Mouse (Mus musculus): ENCODE measurements at regions not wholly inside any gene's neighbourhood (a gene's known extent, or its start where the extent isn't known, plus 50 kb on each side); places are given as distances from the start of the nearest gene placed in this dataset.
"Not testable (repeated sequence)": the region's sequence is repeated elsewhere in the genome, so short reads cannot be mapped to it uniquely, and the experiment has no call there.

- peak; percentile 36; the same call in 1 of the 2 replicates for ATAC-seq (ENCODE audit: low FRiP score)
- no peak overlapping the region for H3K9ac ChIP-seq
- H3K27me3 ChIP-seq: no peaks in the 10 kb centered on the region
- H3K4me2 ChIP-seq: no peak overlapping the region
- WGBS: 55% methylated on average over 2 of the region's 2 CpGs
- H3K9me3 ChIP-seq: no peaks in the 10 kb centered on the region
- no peak overlapping the region for H3K27ac ChIP-seq
- no peaks in the 10 kb centered on the region for H3K4me1 ChIP-seq
- H3K4me3 ChIP-seq (replicated peaks): no peak overlapping the region
- no peaks in the 10 kb centered on the region for H3K36me3 ChIP-seq (replicated peaks)
These were observed 221.3 kb downstream of the Prdm13 start for GRCm38 (mm10) chr4:21464456-21464855.

GRCm38 (mm10) chr4:21441274-21441673 lies 244.5 kb downstream of the Prdm13 start:
- no peaks in the 10 kb centered on the region for H3K9me3 ChIP-seq
- ATAC-seq (ENCODE audit: low FRiP score): no peak

GRCm38 (mm10) chr4:21436710-21437109 lies 249.1 kb downstream of the Prdm13 start:
- H3K9ac ChIP-seq: no peak overlapping the region
- no peaks in the 10 kb centered on the region for H3K9me3 ChIP-seq
- H3K4me1 ChIP-seq: no peaks in the 10 kb centered on the region
- no peak overlapping the region for H3K4me2 ChIP-seq
- no peak for ATAC-seq (ENCODE audit: low FRiP score)
- no peaks in the 10 kb centered on the region for H3K27me3 ChIP-seq
- no peak overlapping the region for H3K27ac ChIP-seq
- H3K4me3 ChIP-seq (replicated peaks): no peak overlapping the region
- no peaks in the 10 kb centered on the region for H3K36me3 ChIP-seq (replicated peaks)
- WGBS: 23% methylated on average over 2 of the region's 2 CpGs

More at GRCm38 (mm10) chr4:21441274-21441673, 244.5 kb downstream of the Prdm13 start:
- Histone ChIP-seq H3K9ac (no peak overlapping the region), H3K4me2 (no peak overlapping the region), H3K36me3 (replicated peaks) (no peaks in the 10 kb centered on the region), H3K4me3 (replicated peaks) (no peak overlapping the region), H3K27ac (no peak overlapping the region), H3K27me3 (no peaks in the 10 kb centered on the region), H3K4me1 (peaks cover 6% of the 10 kb centered on the region; the same call in 1 of the 2 replicates)

- no peak overlapping the region for H3K9ac ChIP-seq
- H3K4me1 ChIP-seq: no peaks in the 10 kb centered on the region
- H3K4me2 ChIP-seq: no peak overlapping the region
- no peak overlapping the region for H3K27ac ChIP-seq
- no peaks in the 10 kb centered on the region for H3K36me3 ChIP-seq (replicated peaks)
- no peaks in the 10 kb centered on the region for H3K9me3 ChIP-seq
- H3K27me3 ChIP-seq: no peaks in the 10 kb centered on the region
- ATAC-seq (ENCODE audit: low FRiP score): no peak
- no peak overlapping the region for H3K4me3 ChIP-seq (replicated peaks)
These were observed 277.9 kb downstream of the Prdm13 start for GRCm38 (mm10) chr4:21407850-21408249.

GRCm38 (mm10) chr4:21369314-21369713 lies 316.4 kb downstream of the Prdm13 start:
- no peak for ATAC-seq (ENCODE audit: low FRiP score)
- Histone ChIP-seq H3K36me3 (replicated peaks) (no peaks in the 10 kb centered on the region), H3K9ac (no peak overlapping the region), H3K4me1 (no peaks in the 10 kb centered on the region), H3K9me3 (no peaks in the 10 kb centered on the region), H3K4me2 (no peak overlapping the region), H3K27ac (no peak overlapping the region), H3K27me3 (no peaks in the 10 kb centered on the region), H3K4me3 (replicated peaks) (no peak overlapping the region)
- WGBS: 91% methylated on average over 1 of the region's 1 CpGs

GRCm38 (mm10) chr4:21368234-21369021 lies 317.3 kb downstream of the Prdm13 start:
- Histone ChIP-seq H3K27me3 (no peaks in the 10 kb centered on the region), H3K36me3 (replicated peaks) (no peaks in the 10 kb centered on the region), H3K4me2 (no peak overlapping the region), H3K27ac (no peak overlapping the region), H3K4me3 (replicated peaks) (no peak overlapping the region), H3K9me3 (no peaks in the 10 kb centered on the region), H3K9ac (no peak overlapping the region), H3K4me1 (no peaks in the 10 kb centered on the region)
- peak; percentile 74 for ATAC-seq (ENCODE audit: low FRiP score)
- 68% methylated on average over 11 of the region's 11 CpGs for WGBS

GRCm38 (mm10) chr4:21321769-21322168 lies 364.0 kb downstream of the Prdm13 start:
- WGBS: 51% methylated on average over 1 of the region's 1 CpGs
- no peak overlapping the region for H3K27ac ChIP-seq

GRCm38 (mm10) chr4:21309239-21309638 lies 376.5 kb downstream of the Prdm13 start:
- not testable (repeated sequence) for H3K4me2 ChIP-seq; H3K9ac ChIP-seq; H3K27ac ChIP-seq; H3K4me3 ChIP-seq (replicated peaks); H3K4me1 ChIP-seq; ATAC-seq (ENCODE audit: low FRiP score); H3K9me3 ChIP-seq; H3K27me3 ChIP-seq; H3K36me3 ChIP-seq (replicated peaks)
- WGBS: 91% methylated on average over 2 of the region's 2 CpGs

More at GRCm38 (mm10) chr4:21321769-21322168, 364.0 kb downstream of the Prdm13 start:
- no peaks in the 10 kb centered on the region for H3K36me3 ChIP-seq (replicated peaks)
- no peaks in the 10 kb centered on the region for H3K27me3 ChIP-seq
- no peak for ATAC-seq (ENCODE audit: low FRiP score)
- H3K4me3 ChIP-seq (replicated peaks): no peak overlapping the region
- H3K9ac ChIP-seq: no peak overlapping the region
- no peak overlapping the region for H3K4me2 ChIP-seq
- no peaks in the 10 kb centered on the region for H3K4me1 ChIP-seq
- H3K9me3 ChIP-seq: no peaks in the 10 kb centered on the region

- Histone ChIP-seq H3K4me1 (no peaks in the 10 kb centered on the region), H3K27ac (no peak overlapping the region), H3K27me3 (no peaks in the 10 kb centered on the region), H3K4me3 (replicated peaks) (no peak overlapping the region), H3K9me3 (no peaks in the 10 kb centered on the region), H3K36me3 (replicated peaks) (no peaks in the 10 kb centered on the region), H3K4me2 (no peak overlapping the region), H3K9ac (no peak overlapping the region)
- no peak for ATAC-seq (ENCODE audit: low FRiP score)
- 57% methylated on average over 3 of the region's 3 CpGs for WGBS
These were observed 378.2 kb downstream of the Prdm13 start for GRCm38 (mm10) chr4:21307476-21308011.

GRCm38 (mm10) chr4:21300141-21300540 lies 385.6 kb downstream of the Prdm13 start:
- ATAC-seq (ENCODE audit: low FRiP score): no peak
- Histone ChIP-seq H3K36me3 (replicated peaks) (no peaks in the 10 kb centered on the region), H3K27ac (no peak overlapping the region), H3K9ac (no peak overlapping the region), H3K9me3 (no peaks in the 10 kb centered on the region), H3K4me2 (no peak overlapping the region), H3K4me1 (no peaks in the 10 kb centered on the region), H3K27me3 (no peaks in the 10 kb centered on the region), H3K4me3 (replicated peaks) (no peak overlapping the region)

- peak; percentile 86; the same call in 1 of the 2 replicates for ATAC-seq (ENCODE audit: low FRiP score)
- H3K4me3 ChIP-seq (replicated peaks): no peak overlapping the region
- WGBS: 26% methylated on average over 2 of the region's 2 CpGs
These were observed 418.5 kb downstream of the Prdm13 start for GRCm38 (mm10) chr4:21267302-21267701.

GRCm38 (mm10) chr4:21266886-21267285 lies 418.9 kb downstream of the Prdm13 start:
- Histone ChIP-seq H3K36me3 (replicated peaks) (no peaks in the 10 kb centered on the region), H3K4me3 (replicated peaks) (no peak overlapping the region), H3K9me3 (no peaks in the 10 kb centered on the region), H3K4me1 (no peaks in the 10 kb centered on the region), H3K9ac (no peak overlapping the region), H3K27me3 (no peaks in the 10 kb centered on the region), H3K4me2 (no peak overlapping the region), H3K27ac (no peak overlapping the region)
- ATAC-seq (ENCODE audit: low FRiP score): 0 out of 2 replicates have a peak, but pooled peaks have one; percentile 51

More at GRCm38 (mm10) chr4:21267302-21267701, 418.5 kb downstream of the Prdm13 start:
- Histone ChIP-seq H3K4me1 (no peaks in the 10 kb centered on the region), H3K4me2 (no peak overlapping the region), H3K27ac (no peak overlapping the region), H3K9me3 (no peaks in the 10 kb centered on the region), H3K36me3 (replicated peaks) (no peaks in the 10 kb centered on the region), H3K9ac (no peak overlapping the region), H3K27me3 (no peaks in the 10 kb centered on the region)

- Histone ChIP-seq H3K27me3 (no peaks in the 10 kb centered on the region), H3K9ac (no peak overlapping the region), H3K27ac (no peak overlapping the region), H3K36me3 (replicated peaks) (no peaks in the 10 kb centered on the region), H3K4me2 (no peak overlapping the region), H3K4me3 (replicated peaks) (no peak overlapping the region), H3K4me1 (no peaks in the 10 kb centered on the region), H3K9me3 (no peaks in the 10 kb centered on the region)
- no peak for ATAC-seq (ENCODE audit: low FRiP score)
- 76% methylated on average over 2 of the region's 2 CpGs for WGBS
These were observed 435.4 kb downstream of the Prdm13 start for GRCm38 (mm10) chr4:21250396-21250795.
